Mouse (Mus musculus) frontal cortex, postnatal 14 days (tissue): ENCODE results near the gene Nrxn3.

Experiments
- DNase-seq, 2 experiments: peaks; one replicate each; pipeline ENCODE4 v3.0.0; 2022; ENCODE audit warnings: low spot score in 2 of 2

Nrxn3 gene

GRCm38 (mm10) chr12:89508970-89509369, 786.3 kb downstream of the Nrxn3 start:
- no peak for DNase-seq

- DNase-seq = peak; percentile 11 to 29
Measured at GRCm38 (mm10) chr12:89513759-89514158, 791.1 kb downstream of the Nrxn3 start.

- no peak for DNase-seq
Measured at GRCm38 (mm10) chr12:89516046-89516445, 793.4 kb downstream of the Nrxn3 start.

- no peak for DNase-seq
Measured at GRCm38 (mm10) chr12:89530679-89531350, 808.1 kb downstream of the Nrxn3 start.

- no peak for DNase-seq
Measured at GRCm38 (mm10) chr12:89551291-89551690, 828.6 kb downstream of the Nrxn3 start.

GRCm38 (mm10) chr12:89553223-89553880, 830.7 kb downstream of the Nrxn3 start:
- DNase-seq = no peak

- DNase-seq = no peak
Measured at GRCm38 (mm10) chr12:89554171-89554570, 831.5 kb downstream of the Nrxn3 start.

GRCm38 (mm10) chr12:89554740-89555430, 832.2 kb downstream of the Nrxn3 start:
- no peak for DNase-seq

- no peak for DNase-seq
Measured at GRCm38 (mm10) chr12:89558921-89559320, 836.2 kb downstream of the Nrxn3 start.

- no peak for DNase-seq
Measured at GRCm38 (mm10) chr12:89561989-89562565, 839.4 kb downstream of the Nrxn3 start.

GRCm38 (mm10) chr12:89568723-89569377, 846.2 kb downstream of the Nrxn3 start:
- no peak for DNase-seq

- no peak for DNase-seq
Measured at GRCm38 (mm10) chr12:89592459-89592858, 869.8 kb downstream of the Nrxn3 start.

GRCm38 (mm10) chr12:89613670-89614069, 891.0 kb downstream of the Nrxn3 start:
- no peak for DNase-seq

GRCm38 (mm10) chr12:89625746-89626145, 903.1 kb downstream of the Nrxn3 start:
- no peak for DNase-seq

GRCm38 (mm10) chr12:89640046-89640445, 917.4 kb downstream of the Nrxn3 start:
- DNase-seq = no peak

GRCm38 (mm10) chr12:89641460-89641859, 918.8 kb downstream of the Nrxn3 start:
- no peak for DNase-seq

GRCm38 (mm10) chr12:89653211-89653610, 930.5 kb downstream of the Nrxn3 start:
- DNase-seq = no peak

GRCm38 (mm10) chr12:89661219-89661618, 938.5 kb downstream of the Nrxn3 start:
- no peak for DNase-seq

GRCm38 (mm10) chr12:89668856-89669255, 946.2 kb downstream of the Nrxn3 start:
- no peak for DNase-seq

GRCm38 (mm10) chr12:89672819-89673218, 950.1 kb downstream of the Nrxn3 start:
- DNase-seq = no peak

GRCm38 (mm10) chr12:89685633-89686032, 963.0 kb downstream of the Nrxn3 start:
- DNase-seq = no peak

GRCm38 (mm10) chr12:89689086-89689485, 966.4 kb downstream of the Nrxn3 start:
- DNase-seq = no peak
